Mouse (Mus musculus) testis, postnatal 14 days (tissue): ENCODE results near the gene Ppp4r2.
"Not testable (repeated sequence)": the region's sequence is repeated elsewhere in the genome, so short reads cannot be mapped to it uniquely, and the experiment has no call there.

Experiments used
- DNase-seq: peaks from one replicate; pipeline ENCODE4 v3.0.0; 2021; ENCODE audit warnings: low spot score

Ppp4r2 gene

GRCm38 (mm10) chr6:100831188-100831587, 2.2 kb upstream of the Ppp4r2 start:
- DNase-seq: no peak

- no peak for DNase-seq
These were observed 1.7 kb upstream of the Ppp4r2 start for GRCm38 (mm10) chr6:100831751-100832150.

GRCm38 (mm10) chr6:100833811-100834481, 524 bp downstream of the Ppp4r2 start:
- peak; percentile 66 for DNase-seq

GRCm38 (mm10) chr6:100834489-100835160, 1.2 kb downstream of the Ppp4r2 start:
- DNase-seq: peak; percentile 23

GRCm38 (mm10) chr6:100845058-100845457, 11.6 kb downstream of the Ppp4r2 start:
- no peak for DNase-seq

GRCm38 (mm10) chr6:100847264-100847663, 13.8 kb downstream of the Ppp4r2 start:
- no peak for DNase-seq

- no peak for DNase-seq
These were observed 15.4 kb downstream of the Ppp4r2 start for GRCm38 (mm10) chr6:100848682-100849375.

- no peak for DNase-seq
These were observed 17.3 kb downstream of the Ppp4r2 start for GRCm38 (mm10) chr6:100850671-100851081.

- no peak for DNase-seq
These were observed 17.7 kb downstream of the Ppp4r2 start for GRCm38 (mm10) chr6:100851083-100851482.

- DNase-seq: no peak
These were observed 31.9 kb downstream of the Ppp4r2 start for GRCm38 (mm10) chr6:100865321-100865720.

GRCm38 (mm10) chr6:100865788-100866187, 32.4 kb downstream of the Ppp4r2 start:
- not testable (repeated sequence) for DNase-seq

- not testable (repeated sequence) for DNase-seq
These were observed 32.8 kb downstream of the Ppp4r2 start for GRCm38 (mm10) chr6:100866246-100866645.

- DNase-seq: no peak
These were observed 35.4 kb downstream of the Ppp4r2 start for GRCm38 (mm10) chr6:100868863-100869262.

- DNase-seq: no peak
These were observed 36.5 kb downstream of the Ppp4r2 start for GRCm38 (mm10) chr6:100869909-100870308.

GRCm38 (mm10) chr6:100873191-100873590, 39.8 kb downstream of the Ppp4r2 start:
- no peak for DNase-seq

- no peak for DNase-seq
These were observed 42.6 kb downstream of the Ppp4r2 start for GRCm38 (mm10) chr6:100875862-100876623.

- DNase-seq: no peak
These were observed 43.2 kb downstream of the Ppp4r2 start for GRCm38 (mm10) chr6:100876624-100877017.

GRCm38 (mm10) chr6:100878546-100878945, 45.1 kb downstream of the Ppp4r2 start:
- DNase-seq: no peak

GRCm38 (mm10) chr6:100879607-100880006, 46.2 kb downstream of the Ppp4r2 start:
- no peak for DNase-seq

GRCm38 (mm10) chr6:100881657-100882056, 48.2 kb downstream of the Ppp4r2 start:
- DNase-seq: no peak

GRCm38 (mm10) chr6:100882381-100883213, 49.2 kb downstream of the Ppp4r2 start:
- peak; percentile 46 for DNase-seq
